Mouse (Mus musculus) liver, embryonic 16.5 days (tissue): ENCODE measurements around the gene Tmem201. TPM values are rescaled to one million over a fixed set of nuclear protein-coding genes. Genes with fewer than 3 reads are reported as not detected.

Experiments
- ATAC-seq: fragments of 200-750 bp; cut with Nextera tagmentation; 2 replicates; pipeline ENCODE4 v1.8.0; 2017; ENCODE audit warnings: low read depth, mild to moderate bottlenecking, moderate number of reproducible peaks, moderate library complexity
- H3K27ac ChIP-seq: fragments of 300-500 bp; sonication (generic); 2 replicates; pipeline ENCODE4 v1.5.1; 2014; ENCODE audit warnings: mild to moderate bottlenecking, low read length
- H3K27me3 ChIP-seq: fragments of 300-500 bp; sonication (generic); 2 replicates; pipeline ENCODE4 v1.6.1; 2014; ENCODE audit warnings: low read depth, low read length, mixed read lengths; ENCODE audit not compliant: control insufficient read depth, insufficient read depth
- H3K36me3 ChIP-seq: fragments of 300-500 bp; sonication (generic); 2 replicates; pipeline ENCODE4 v1.6.1; 2014; ENCODE audit warnings: mild to moderate bottlenecking; ENCODE audit not compliant: control insufficient read depth, insufficient read depth
- H3K4me1 ChIP-seq: fragments of 300-500 bp; sonication (generic); 2 replicates; pipeline ENCODE4 v1.6.1; 2014; ENCODE audit warnings: low read depth, low read length, mixed read lengths; ENCODE audit not compliant: control insufficient read depth
- H3K4me2 ChIP-seq: fragments of 300-500 bp; sonication (generic); 2 replicates; pipeline ENCODE4 v1.6.1; 2014; ENCODE audit warnings: low read depth, low read length, mixed read lengths
- H3K4me3 ChIP-seq: fragments of 300-500 bp; sonication (generic); 2 replicates; pipeline ENCODE4 v1.5.1; 2014; ENCODE audit warnings: low read depth, mild to moderate bottlenecking, low read length
- H3K9ac ChIP-seq: fragments of 300-500 bp; sonication (generic); 2 replicates; pipeline ENCODE4 v1.6.1; 2014; ENCODE audit warnings: low read depth, low read length
- H3K9me3 ChIP-seq: fragments of 300-500 bp; sonication (generic); replicated peaks from 2 replicates; pipeline ENCODE4 v1.6.1; 2016; ENCODE audit warnings: low read length; ENCODE audit not compliant: control insufficient read depth
- WGBS: fragments of 180-500 bp; shearing (Covaris S2); extraction: QIAGEN DNeasy Blood & Tissue Kit; methylation state at CpG from one replicate; pipeline ENCODE4 v1.1.7; 2014; ENCODE audit not compliant: insufficient replicate concordance; 5-methylcytosine and 5-hydroxymethylcytosine counted together
- polyA plus RNA-seq: library from polyadenylated mRNA; unstranded; fragments of >200 nt; fragmentation: Nextera tagmentation; extraction: Ambion mirVana; gene quantifications from 2 replicates; pipeline ENCODE4 v1.2.1, GENCODE M21; 2015

The Tmem201 gene
- polyA plus RNA-seq, 1 experiment from 2014 or later: 6.5 TPM

DNA sequence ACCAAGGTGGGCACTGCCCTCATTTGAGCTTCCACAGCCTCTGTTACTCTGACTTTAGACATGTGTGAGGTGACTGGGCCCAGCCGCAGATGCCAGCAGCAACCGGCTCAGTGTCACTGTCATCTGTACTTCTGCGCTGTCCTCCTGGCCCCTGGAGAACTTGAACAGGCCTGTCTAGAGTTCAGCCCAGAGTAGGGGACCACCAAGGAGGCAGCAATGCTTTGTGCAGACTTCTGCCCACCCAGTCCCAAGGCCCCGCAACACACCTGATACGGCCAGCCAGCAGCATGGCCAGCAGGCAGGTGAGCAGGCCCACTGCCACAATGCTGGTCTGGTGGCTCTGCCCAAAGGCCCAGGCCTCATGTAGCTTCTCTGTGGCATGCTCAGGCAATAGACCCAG lies 10.2 kb downstream of the Tmem201 start:
- Histone ChIP-seq H3K4me1 (peaks cover 3% of the 10 kb centered on the region), H3K9me3 (no peaks in the 10 kb centered on the region), H3K27me3 (no peaks in the 10 kb centered on the region), H3K4me3 (no peak overlapping the region), H3K27ac (no peak overlapping the region), H3K36me3 (peaks cover 3% of the 10 kb centered on the region; the same call in 1 of the 2 replicates), H3K4me2 (no peak overlapping the region), H3K9ac (no peak overlapping the region)
- ATAC-seq: no peak
- 93% methylated on average over 5 of the region's 5 CpGs for WGBS

DNA sequence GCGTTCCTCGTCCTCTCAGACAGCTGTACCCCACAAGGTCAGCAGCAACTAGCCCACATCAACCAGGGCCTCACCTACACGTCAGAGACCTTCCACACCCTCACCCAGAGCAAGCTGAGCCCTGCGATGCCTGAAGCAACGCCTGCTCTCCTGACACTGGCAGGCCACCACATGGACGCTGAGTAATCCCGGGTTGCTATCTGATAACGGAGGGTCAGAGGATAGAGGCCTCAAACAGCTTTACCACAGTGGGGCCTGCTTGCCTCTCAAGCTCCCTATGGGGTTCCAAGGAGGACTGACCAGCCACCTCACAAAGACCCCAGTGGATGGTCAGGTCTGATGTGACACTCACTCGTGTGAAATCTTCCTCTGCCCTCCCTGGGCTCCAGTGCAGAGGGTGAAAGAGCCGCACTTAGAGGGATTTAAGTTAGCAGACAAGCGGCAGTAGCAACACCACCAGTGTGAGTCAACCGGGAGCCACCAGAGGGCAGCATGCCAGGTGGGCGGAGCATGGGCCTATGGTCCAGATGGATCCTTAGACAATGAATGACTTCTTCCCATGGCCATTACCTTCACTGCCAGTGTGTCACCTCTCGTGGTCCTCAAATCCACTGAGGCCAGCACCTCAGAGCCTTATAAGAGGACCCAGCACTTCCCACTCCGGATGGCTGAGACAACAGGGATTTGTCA lies 12.0 kb downstream of the Tmem201 start:
- Histone ChIP-seq H3K36me3 (peaks cover 3% of the 10 kb centered on the region; the same call in 1 of the 2 replicates), H3K4me1 (no peaks in the 10 kb centered on the region; the same call in 1 of the 2 replicates)

DNA sequence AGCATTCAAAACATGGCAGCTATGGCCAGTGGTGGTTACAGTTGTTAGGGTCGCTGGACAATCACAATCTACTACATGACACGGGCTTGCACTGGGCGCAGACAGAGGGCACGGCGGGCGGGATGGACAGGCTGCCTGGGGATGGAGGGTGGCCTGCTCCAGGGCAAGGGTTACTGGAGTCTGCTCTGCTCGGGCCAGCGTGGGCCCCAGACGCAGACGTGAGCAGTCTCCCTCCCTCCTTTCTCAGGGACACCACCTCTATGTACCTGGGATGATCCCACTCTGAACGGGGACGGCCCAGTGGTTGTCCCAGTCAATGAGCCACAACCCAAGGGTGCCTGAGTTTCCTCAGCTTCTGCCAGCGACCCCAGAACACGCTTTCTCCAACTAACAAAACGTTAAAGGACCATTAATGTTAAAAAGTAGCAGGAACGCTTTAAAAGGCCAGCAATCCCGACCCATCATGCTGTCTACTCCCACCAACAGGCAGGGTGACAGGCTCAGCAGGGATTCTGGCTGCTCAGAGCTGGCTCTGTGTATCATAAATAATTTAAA lies 12.9 kb downstream of the Tmem201 start:
- Histone ChIP-seq H3K36me3 (peaks cover 6% of the 10 kb centered on the region; the same call in 1 of the 2 replicates), H3K4me2 (no peak overlapping the region), H3K27me3 (no peaks in the 10 kb centered on the region), H3K9me3 (no peaks in the 10 kb centered on the region), H3K4me1 (no peaks in the 10 kb centered on the region), H3K4me3 (no peak overlapping the region), H3K9ac (no peak overlapping the region), H3K27ac (no peak overlapping the region)
- WGBS: 83% methylated on average over 17 of the region's 17 CpGs
- no peak for ATAC-seq

More for the DNA sequence above, 12.0 kb downstream of the Tmem201 start:
- H3K9me3 ChIP-seq: no peaks in the 10 kb centered on the region
- no peak overlapping the region for H3K9ac ChIP-seq
- H3K4me2 ChIP-seq: no peak overlapping the region
- H3K4me3 ChIP-seq: no peak overlapping the region
- H3K27me3 ChIP-seq: no peaks in the 10 kb centered on the region
- 42% methylated on average over 15 of the region's 15 CpGs for WGBS
- no peak for ATAC-seq
- no peak overlapping the region for H3K27ac ChIP-seq

DNA sequence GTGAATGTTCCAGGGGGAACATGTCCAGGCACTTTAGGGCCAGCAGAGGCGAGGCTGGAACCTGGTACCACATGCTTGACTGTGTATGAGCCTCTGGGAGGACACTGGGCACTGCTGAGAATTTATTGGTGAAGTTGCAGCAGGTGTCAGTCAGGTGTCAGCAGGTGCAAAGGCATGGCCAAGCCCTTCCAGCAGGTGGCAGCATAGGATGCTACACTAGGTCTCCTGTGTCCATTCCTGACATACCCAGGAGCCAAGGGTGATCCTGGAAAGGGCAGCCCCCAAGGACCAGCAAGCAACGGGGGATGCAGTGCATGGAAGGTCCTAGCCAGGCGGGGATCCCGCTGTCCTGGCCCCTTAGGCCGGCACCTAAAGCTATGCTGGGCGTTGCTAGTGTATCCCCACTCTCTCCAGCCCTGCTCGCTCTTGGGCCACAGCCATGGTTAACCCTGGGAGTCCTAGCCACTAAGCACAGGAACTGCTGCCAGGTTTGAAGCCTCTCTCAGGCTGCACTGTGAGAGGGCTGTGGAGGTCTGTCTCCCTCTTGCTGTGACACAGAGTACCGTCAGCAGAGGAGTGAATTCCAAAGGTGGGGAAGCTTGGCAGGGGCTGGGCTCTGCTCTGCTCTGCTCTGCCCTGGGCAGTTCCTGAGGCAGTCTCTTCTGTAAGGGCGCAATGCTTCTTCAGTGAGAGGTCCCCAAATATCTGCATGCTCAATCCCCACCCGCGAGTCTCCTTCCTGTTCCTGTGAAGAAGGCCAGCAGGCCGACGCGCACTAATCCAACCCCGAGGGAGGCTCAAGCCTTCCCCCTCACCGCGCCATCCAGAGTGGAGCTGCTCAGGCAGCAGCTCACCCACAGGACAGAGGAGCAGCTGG lies 13.8 kb downstream of the Tmem201 start:
- H3K36me3 ChIP-seq: peaks cover 6% of the 10 kb centered on the region; the same call in 1 of the 2 replicates

DNA sequence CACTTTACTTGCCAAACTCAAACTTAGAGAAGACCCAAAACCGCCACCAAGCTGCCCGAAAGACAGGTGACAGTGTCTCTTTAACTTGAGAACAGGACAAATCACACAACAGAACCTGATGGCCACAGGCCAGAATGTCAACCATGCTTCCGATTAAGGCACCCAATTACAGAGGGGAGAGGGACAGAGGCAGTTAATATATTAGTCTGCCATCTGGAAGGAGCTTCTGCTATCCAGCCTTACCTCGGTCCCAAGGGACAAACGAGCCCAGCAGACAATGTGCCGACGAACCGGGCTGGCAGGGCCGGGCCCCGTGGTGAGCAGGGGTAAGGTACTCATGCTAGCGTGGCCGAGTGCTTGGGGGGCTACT lies 14.8 kb downstream of the Tmem201 start:
- Histone ChIP-seq H3K27ac (no peak overlapping the region), H3K27me3 (no peaks in the 10 kb centered on the region), H3K4me1 (no peaks in the 10 kb centered on the region), H3K4me3 (no peak overlapping the region), H3K9me3 (no peaks in the 10 kb centered on the region), H3K4me2 (no peak overlapping the region), H3K9ac (no peak overlapping the region), H3K36me3 (peaks cover 2% of the 10 kb centered on the region; the same call in 1 of the 2 replicates)
- no peak for ATAC-seq
- 79% methylated on average over 12 of the region's 12 CpGs for WGBS

More for the DNA sequence above, 13.8 kb downstream of the Tmem201 start:
- peak; percentile 9; the same call in 1 of the 2 replicates for ATAC-seq
- no peak overlapping the region for H3K9ac ChIP-seq
- H3K27me3 ChIP-seq: no peaks in the 10 kb centered on the region
- no peaks in the 10 kb centered on the region for H3K4me1 ChIP-seq
- H3K9me3 ChIP-seq: no peaks in the 10 kb centered on the region
- WGBS: 73% methylated on average over 17 of the region's 17 CpGs
- H3K27ac ChIP-seq: no peak overlapping the region
- no peak overlapping the region for H3K4me2 ChIP-seq
- no peak overlapping the region for H3K4me3 ChIP-seq

DNA sequence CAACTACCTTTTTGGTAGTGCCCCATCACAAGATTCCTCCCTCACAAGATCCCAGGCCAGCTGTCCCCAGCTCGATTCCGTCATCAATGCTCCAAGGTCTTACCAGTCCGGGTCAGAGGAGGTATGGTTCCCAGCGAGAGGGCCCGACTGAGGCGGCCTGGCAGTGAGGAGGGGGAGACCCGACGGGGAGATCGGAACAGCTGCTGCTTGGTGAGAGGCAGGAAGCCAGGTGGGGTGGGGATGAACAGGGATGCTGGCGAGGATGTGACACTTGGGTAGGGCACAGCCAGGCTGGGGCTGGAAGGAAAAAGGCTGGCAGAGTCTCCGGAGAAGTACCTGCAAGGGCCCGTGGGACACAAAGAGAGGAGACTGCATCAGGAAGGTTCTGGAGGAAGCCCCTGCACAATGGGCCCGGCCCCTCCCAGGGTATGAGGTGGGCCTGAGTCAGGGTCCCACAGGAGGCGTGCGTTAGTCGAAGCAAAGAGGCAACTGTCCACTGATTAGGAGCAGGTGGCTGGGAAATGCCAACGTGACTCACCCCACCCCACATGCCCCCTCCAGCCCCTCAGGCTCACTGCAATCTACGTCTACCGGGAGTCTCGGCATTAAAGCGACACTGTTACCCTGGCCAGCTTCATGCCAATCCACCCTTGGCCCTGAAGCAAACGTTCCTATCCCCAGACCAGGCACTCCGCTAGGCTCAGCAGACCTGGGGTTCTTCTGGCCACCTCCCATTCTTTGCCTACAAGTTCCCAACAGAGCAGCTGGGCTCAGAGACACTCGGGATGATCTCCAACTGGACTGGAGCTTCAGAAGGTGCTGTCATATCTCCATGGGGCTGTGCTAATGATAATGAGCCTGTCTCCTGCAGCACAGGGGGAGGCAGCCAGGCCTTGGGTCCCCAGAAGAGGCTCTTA lies 15.5 kb downstream of the Tmem201 start:
- H3K9me3 ChIP-seq: no peaks in the 10 kb centered on the region
- peaks cover 2% of the 10 kb centered on the region; the same call in 1 of the 2 replicates for H3K36me3 ChIP-seq
- no peak overlapping the region for H3K4me3 ChIP-seq
- no peaks in the 10 kb centered on the region for H3K27me3 ChIP-seq
- no peak overlapping the region for H3K9ac ChIP-seq
- WGBS: 84% methylated on average over 24 of the region's 24 CpGs
- H3K27ac ChIP-seq: no peak overlapping the region
- ATAC-seq: no peak
- H3K4me1 ChIP-seq: no peaks in the 10 kb centered on the region
- H3K4me2 ChIP-seq: no peak overlapping the region

DNA sequence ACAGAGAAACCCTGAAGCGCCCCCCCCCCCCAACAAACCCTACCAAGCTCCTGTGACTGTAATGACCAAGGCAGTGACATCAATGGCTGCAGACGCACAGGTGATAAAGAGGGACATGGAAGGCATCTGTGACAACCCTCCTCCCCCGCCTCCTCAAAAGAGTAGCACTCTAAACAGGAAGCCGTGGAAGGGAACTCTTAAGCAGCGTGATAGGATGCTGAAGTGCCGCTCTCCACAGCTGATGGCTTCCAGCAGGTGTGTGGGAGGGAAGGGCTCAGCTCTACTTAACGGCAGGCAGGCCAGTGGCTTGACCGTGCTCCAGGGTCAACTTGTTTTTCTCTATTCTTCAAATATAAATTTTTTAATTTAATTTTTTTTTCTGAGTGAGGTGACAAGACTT lies 16.7 kb downstream of the Tmem201 start:
- H3K27ac ChIP-seq: no peak overlapping the region
- 77% methylated on average over 8 of the region's 8 CpGs for WGBS
- H3K36me3 ChIP-seq: peaks cover 6% of the 10 kb centered on the region
- H3K9ac ChIP-seq: no peak overlapping the region
- no peaks in the 10 kb centered on the region for H3K9me3 ChIP-seq
- H3K4me1 ChIP-seq: no peaks in the 10 kb centered on the region
- H3K4me3 ChIP-seq: no peak overlapping the region
- no peak overlapping the region for H3K4me2 ChIP-seq
- no peak for ATAC-seq
- no peaks in the 10 kb centered on the region for H3K27me3 ChIP-seq

DNA sequence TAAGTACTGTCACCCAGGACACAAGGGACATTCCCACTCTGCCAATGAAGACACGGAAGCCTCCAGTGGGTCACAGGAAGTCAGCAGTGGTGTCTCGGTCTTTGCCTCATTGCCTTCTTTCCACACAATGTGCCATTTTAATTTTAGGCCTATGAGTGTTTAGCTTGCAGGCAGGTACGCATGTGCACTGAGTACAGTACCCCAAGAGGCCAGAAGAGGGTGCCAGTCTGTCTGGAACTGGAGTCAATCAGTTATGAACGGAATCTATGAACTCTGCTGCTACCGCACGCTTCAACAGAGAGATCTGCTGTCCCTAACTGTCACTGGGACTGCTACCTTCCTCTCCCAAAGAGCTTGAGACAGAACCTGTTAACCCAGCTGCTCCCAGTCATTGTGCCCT lies 18.2 kb downstream of the Tmem201 start:
- WGBS: 72% methylated on average over 6 of the region's 6 CpGs
- no peak for ATAC-seq
- H3K36me3 ChIP-seq: peaks cover 6% of the 10 kb centered on the region

More for the DNA sequence above, 18.2 kb downstream of the Tmem201 start:
- H3K4me1 ChIP-seq: no peaks in the 10 kb centered on the region
- no peaks in the 10 kb centered on the region for H3K9me3 ChIP-seq
- H3K9ac ChIP-seq: no peak overlapping the region
- no peak overlapping the region for H3K4me3 ChIP-seq
- no peak overlapping the region for H3K4me2 ChIP-seq
- H3K27me3 ChIP-seq: no peaks in the 10 kb centered on the region
- H3K27ac ChIP-seq: no peak overlapping the region
